Mouse (Mus musculus) CH12.LX (cell line): ENCODE data around the gene Nynrin. TPM values are rescaled to one million over a fixed set of nuclear protein-coding genes. Genes with fewer than 3 reads are reported as not detected.

Experiments
- DNase-seq: peaks from one replicate; pipeline ENCODE4 v3.0.0-alpha.2; 2013; ENCODE audit errors: extremely low read depth
- H3K27ac ChIP-seq: 2 replicates; pipeline ENCODE4 v1.5.1; 2012; ENCODE audit warnings: low read depth, mild to moderate bottlenecking, control low read depth, moderate library complexity; ENCODE audit not compliant: insufficient read depth
- H3K27me3 ChIP-seq: replicated peaks from 2 replicates; pipeline ENCODE3; 2012; ENCODE audit warnings: inconsistent platforms
- H3K36me3 ChIP-seq, 2 experiments: replicated peaks in 1 of 2; 2 replicates each; pipeline versions ENCODE3 to v1.6.1; 2012; ENCODE audit warnings: inconsistent platforms in 1 of 2, low read length in 1 of 2, mild to moderate bottlenecking in 1 of 2, mixed read lengths in 1 of 2, moderate library complexity in 1 of 2; ENCODE audit not compliant: control insufficient read depth in 1 of 2, insufficient read depth in 1 of 2
- H3K4me1 ChIP-seq, 2 experiments: 2 replicates each; pipeline ENCODE4 v1.6.1; 2012; ENCODE audit warnings: inconsistent platforms in 1 of 2, moderate library complexity in 1 of 2; ENCODE audit not compliant: insufficient read depth in 2 of 2, control insufficient read depth in 1 of 2
- H3K4me2 ChIP-seq: 2 replicates; pipeline ENCODE4 v1.6.1; 2012; ENCODE audit warnings: low read depth, mild to moderate bottlenecking, control low read depth; ENCODE audit not compliant: poor library complexity, insufficient read depth, severe bottlenecking
- H3K4me3 ChIP-seq, 3 experiments: fragments of 150-350 bp in 1 of 3; sonication (generic) in 1 of 3; replicated peaks in 1 of 3; 2 replicates each; pipeline versions ENCODE3 to v1.5.1; 2011 to 2012; ENCODE audit warnings: low read depth in 2 of 3, low read length in 2 of 3, mild to moderate bottlenecking in 2 of 3, moderate library complexity in 2 of 3, control low read depth in 1 of 3, improper control_type of control experiment in 1 of 3, inconsistent platforms in 1 of 3, mixed read lengths in 1 of 3; ENCODE audit not compliant: poor library complexity in 1 of 3
- H3K79me2 ChIP-seq: replicated peaks from 2 replicates; pipeline ENCODE4 v1.6.1; 2012; ENCODE audit warnings: mild to moderate bottlenecking, moderate library complexity; ENCODE audit not compliant: control insufficient read depth, poor library complexity, insufficient read depth, severe bottlenecking; ENCODE audit errors: extremely low read depth
- H3K9ac ChIP-seq: 2 replicates; pipeline ENCODE4 v1.6.1; 2012; ENCODE audit warnings: low read depth, mild to moderate bottlenecking, control low read depth, moderate library complexity; ENCODE audit not compliant: insufficient read depth
- H3K9me3 ChIP-seq: replicated peaks from 2 replicates; pipeline ENCODE3; 2012; ENCODE audit warnings: low read length, inconsistent platforms, mixed read lengths
- BHLHE40 ChIP-seq: IDR thresholded peaks from 2 replicates; pipeline ENCODE4 v1.6.1; 2011; ENCODE audit warnings: mild to moderate bottlenecking, low read depth, low read length, improper control_type of control experiment
- CHD1 ChIP-seq: IDR thresholded peaks from 2 replicates; pipeline ENCODE4 v1.6.1; 2012; ENCODE audit warnings: low read depth, low read length, improper control_type of control experiment, inconsistent platforms
- E2F4 ChIP-seq: IDR thresholded peaks from 2 replicates; pipeline ENCODE4 v1.6.1; 2011; ENCODE audit warnings: low read depth, low read length, improper control_type of control experiment; ENCODE audit not compliant: insufficient replicate concordance
- ELF1 ChIP-seq: IDR thresholded peaks from 2 replicates; pipeline ENCODE4 v1.6.1; 2014; ENCODE audit warnings: low read depth, mild to moderate bottlenecking, inconsistent platforms, low read length, improper control_type of control experiment
- ETS1 ChIP-seq: conservative IDR thresholded peaks from 2 replicates; pipeline ENCODE4 v1.6.1; 2012; ENCODE audit warnings: low read depth, mild to moderate bottlenecking, inconsistent platforms, low read length, improper control_type of control experiment, moderate library complexity
- GABPA ChIP-seq: IDR thresholded peaks from 2 replicates; pipeline ENCODE4 v1.6.1; 2012; ENCODE audit warnings: low read depth, low read length, improper control_type of control experiment, inconsistent platforms; ENCODE audit not compliant: insufficient replicate concordance
- HCFC1 ChIP-seq: IDR thresholded peaks from 2 replicates; pipeline ENCODE4 v1.6.1; 2012; ENCODE audit warnings: low read depth, mild to moderate bottlenecking, inconsistent platforms, low read length, improper control_type of control experiment
- IRF4 ChIP-seq: IDR thresholded peaks from 2 replicates; pipeline ENCODE4 v1.6.1; 2014; ENCODE audit warnings: low read depth, mild to moderate bottlenecking, inconsistent platforms, low read length, improper control_type of control experiment
- JUN ChIP-seq: IDR thresholded peaks from 2 replicates; pipeline ENCODE4 v1.6.1; 2011; ENCODE audit warnings: low read depth, mild to moderate bottlenecking, low read length, improper control_type of control experiment, moderate library complexity; ENCODE audit not compliant: insufficient read depth
- JUND ChIP-seq: conservative IDR thresholded peaks from 2 replicates; pipeline ENCODE4 v1.6.1; 2011; ENCODE audit warnings: low read depth, low read length, improper control_type of control experiment
- MEF2A ChIP-seq: IDR thresholded peaks from 2 replicates; pipeline ENCODE4 v1.6.1; 2014; ENCODE audit warnings: low read depth, mild to moderate bottlenecking, inconsistent platforms, low read length, improper control_type of control experiment, borderline replicate concordance
- MXI1 ChIP-seq: IDR thresholded peaks from 2 replicates; pipeline ENCODE4 v1.6.1; 2011; ENCODE audit warnings: mild to moderate bottlenecking, low read depth, low read length, improper control_type of control experiment
- MYC ChIP-seq: IDR thresholded peaks from 2 replicates; pipeline ENCODE4 v1.6.1; 2011; ENCODE audit warnings: low read depth, mild to moderate bottlenecking, improper control_type of control experiment, low read length
- NRF1 ChIP-seq: IDR thresholded peaks from 2 replicates; pipeline ENCODE4 v1.6.1; 2014; ENCODE audit warnings: low read depth, mild to moderate bottlenecking, inconsistent platforms, low read length, improper control_type of control experiment, moderate library complexity
- PAX5 ChIP-seq: IDR thresholded peaks from 2 replicates; pipeline ENCODE4 v1.6.1; 2012; ENCODE audit warnings: low read length, inconsistent platforms, mixed read lengths
- POLR2AphosphoS2 ChIP-seq: IDR thresholded peaks from 2 replicates; pipeline ENCODE4 v1.6.1; 2011; ENCODE audit warnings: low read depth, low read length, improper control_type of control experiment
- RCOR1 ChIP-seq: conservative IDR thresholded peaks from 2 replicates; pipeline ENCODE4 v1.6.1; 2012; ENCODE audit warnings: low read depth, mild to moderate bottlenecking, inconsistent platforms, low read length, improper control_type of control experiment
- SIN3A ChIP-seq: IDR thresholded peaks from 2 replicates; pipeline ENCODE4 v1.6.1; 2012; ENCODE audit warnings: low read length, improper control_type of control experiment, inconsistent platforms
- SMC3 ChIP-seq: IDR thresholded peaks from 2 replicates; pipeline ENCODE4 v1.6.1; 2011; ENCODE audit warnings: low read depth, low read length, improper control_type of control experiment
- TBP ChIP-seq: conservative IDR thresholded peaks from 2 replicates; pipeline ENCODE4 v1.6.1; 2011; ENCODE audit warnings: low read depth, low read length, improper control_type of control experiment
- TCF12 ChIP-seq: IDR thresholded peaks from 2 replicates; pipeline ENCODE4 v1.6.1; 2014; ENCODE audit warnings: low read depth, mild to moderate bottlenecking, inconsistent platforms, low read length, improper control_type of control experiment
- USF2 ChIP-seq: conservative IDR thresholded peaks from 2 replicates; pipeline ENCODE4 v1.6.1; 2011; ENCODE audit warnings: low read depth, low read length, improper control_type of control experiment
- ZC3H11A ChIP-seq: IDR thresholded peaks from 2 replicates; pipeline ENCODE4 v1.6.1; 2012; ENCODE audit warnings: low read depth, mild to moderate bottlenecking, inconsistent platforms, low read length, improper control_type of control experiment
- ZKSCAN1 ChIP-seq: IDR thresholded peaks from 2 replicates; pipeline ENCODE4 v1.6.1; 2012; ENCODE audit warnings: low read depth, inconsistent platforms, low read length, improper control_type of control experiment, borderline replicate concordance
- ZMIZ1 ChIP-seq: IDR thresholded peaks from 2 replicates; pipeline ENCODE4 v1.6.1; 2012; ENCODE audit warnings: low read depth, mild to moderate bottlenecking, inconsistent platforms, low read length, improper control_type of control experiment
- dilution Hi-C: fragments of 300-500 bp; cut with MboI; formaldehyde crosslinking; loops from 2 replicates; pipeline ENCODE4 v1.14.3; 2020; ENCODE audit warnings: low sequenced_read_pairs; ENCODE audit not compliant: extremely low pct_unique_long_range_greater_than_20kb, extremely low pct_ligation_motif_present
- in situ Hi-C: fragments of 300-500 bp; cut with MboI; formaldehyde crosslinking; loops from 3 replicates; pipeline ENCODE4 v1.14.3; 2019; ENCODE audit warnings: low sequenced_read_pairs, low pct_ligation_motif_present, low pct_unique_long_range_greater_than_20kb, mixed read lengths
- polyA plus RNA-seq: library from polyadenylated mRNA; unstranded; fragments of >175 nt; gene quantifications from 2 replicates; pipeline ENCODE4 v1.2.1, GENCODE M21; 2012; ENCODE audit warnings: low read depth; ENCODE audit not compliant: insufficient read length
- total RNA-seq, 2 experiments: library from RNA; depleted of rRNA; stranded (reverse); fragments of 300-350 nt in 1 of 2; fragments of >200 nt in 1 of 2; gene quantifications; 2 replicates each; pipeline ENCODE4 v1.2.3; 2012 to 2014

Gene Nynrin
- total and polyA plus RNA-seq, 3 experiments = under 0.01 to 0.10 TPM; not detected in 1

DNA sequence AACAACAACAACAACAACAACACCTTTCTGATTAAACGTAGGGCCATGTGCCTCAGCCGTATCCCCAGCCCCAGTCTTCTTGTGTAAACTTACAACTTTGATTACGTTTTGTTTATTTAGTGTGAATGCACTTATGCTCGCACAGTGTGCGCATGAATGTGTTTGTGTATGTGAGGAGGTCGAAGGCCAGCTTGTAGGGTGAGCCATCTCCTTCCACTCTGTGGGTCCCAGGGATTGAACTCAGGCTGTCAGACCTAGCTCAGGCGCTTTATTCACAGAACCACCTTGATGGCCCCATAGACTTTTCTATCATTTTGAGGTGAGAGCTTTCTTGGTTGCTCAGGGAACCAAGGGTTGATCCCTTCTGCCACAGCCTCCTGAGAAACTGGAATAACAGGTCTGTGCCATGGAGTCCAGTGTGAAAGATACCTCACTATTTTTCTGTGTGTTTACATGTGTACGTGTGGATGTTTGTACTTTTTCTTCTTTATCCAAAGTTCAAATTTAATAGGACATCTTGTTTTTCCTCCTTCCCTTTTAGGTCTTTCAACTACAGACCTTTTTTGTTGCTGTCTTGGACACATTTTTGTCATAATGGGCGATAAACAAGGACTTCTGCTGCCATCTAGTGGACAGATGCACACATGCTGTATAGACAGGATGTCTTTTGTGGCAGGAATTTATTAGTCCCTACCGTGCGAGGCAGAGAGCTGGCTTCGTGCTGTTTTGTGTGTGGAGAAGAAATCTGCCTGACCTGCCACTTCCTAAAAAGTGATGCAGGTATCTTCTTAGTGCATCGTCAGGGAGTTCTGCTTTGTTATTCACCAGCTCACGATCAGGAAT lies 64.7 kb downstream of the Nynrin start (continued):
- TF ChIP-seq SMC3 (peak; percentile 98), BHLHE40 (no peak), SIN3A (0 out of 2 replicates have a peak, but pooled peaks have one; percentile 39), MYC (0 out of 2 replicates have a peak, but pooled peaks have one; percentile 58), MXI1 (no peak), GABPA (no peak), USF2 (no peak), ZMIZ1 (no peak), ZC3H11A (peak; percentile 82), ETS1 (no peak), PAX5 (no peak)

DNA sequence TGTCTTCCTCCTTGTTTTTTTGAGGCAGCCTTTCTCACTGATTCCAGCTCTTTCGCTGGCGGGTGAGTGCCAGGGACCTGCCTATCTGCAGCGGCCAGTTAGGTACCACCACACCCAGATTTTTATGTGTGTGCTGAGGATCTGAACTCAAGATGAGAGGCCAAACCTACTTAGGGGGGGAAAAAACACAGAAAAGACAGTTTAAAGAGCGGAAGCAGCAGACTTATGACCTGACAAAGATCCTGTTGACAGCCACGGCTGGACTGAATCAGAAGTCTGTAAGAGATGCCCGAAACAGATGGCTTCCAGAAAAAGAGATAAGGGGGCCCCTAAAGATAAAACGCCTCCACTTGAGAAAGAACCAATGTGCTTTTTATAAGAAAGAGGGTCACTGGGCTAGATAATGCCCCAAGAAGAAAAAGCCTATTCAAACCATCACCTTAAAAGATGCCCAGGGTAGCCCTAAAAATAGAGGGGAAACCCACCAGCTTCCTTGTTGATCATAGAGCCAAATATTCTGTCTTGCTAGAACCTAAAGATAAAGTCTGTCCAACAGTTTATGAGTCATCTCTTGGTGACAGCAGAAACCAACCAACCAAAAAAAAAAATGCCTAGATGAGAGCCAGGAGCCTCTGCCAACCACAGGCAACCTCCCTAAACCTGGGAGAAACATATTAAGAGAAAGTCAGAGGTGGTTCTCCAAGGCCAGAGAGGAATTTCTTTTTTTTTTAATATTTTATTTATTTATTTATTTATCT lies 68.8 kb downstream of the Nynrin start:
- TF ChIP-seq HCFC1 (no peak), MEF2A (no peak), TCF12 (no peak), JUN (no peak), ELF1 (no peak), POLR2AphosphoS2 (no peak), IRF4 (no peak), ETS1 (no peak), ZC3H11A (no peak), NRF1 (no peak), USF2 (no peak), RCOR1 (no peak), TBP (no peak), JUND (no peak), CHD1 (no peak), ZKSCAN1 (no peak), E2F4 (no peak)
- Histone ChIP-seq H3K4me3 (no peak overlapping the region), H3K9me3 (no peaks in the 10 kb centered on the region), H3K36me3 (no peaks in the 10 kb centered on the region), H3K27ac (no peak overlapping the region), H3K79me2 (no peaks in the 10 kb centered on the region), H3K27me3 (no peaks in the 10 kb centered on the region), H3K4me1 (peaks cover 0 to 3% of the 10 kb centered on the region in 2 experiments; a peak in 2 of 4 replicates), H3K4me2 (no peak overlapping the region), H3K9ac (no peak overlapping the region)
- in situ Hi-C loops (no loop called here), dilution Hi-C loops (no loop called here)
- no peak for DNase-seq

Other genes starting within 250 kb of the Nynrin start
Only the 20 nearest of the 30 such genes appear.
- gene Gmpr2, start 182.1 kb upstream of the Nynrin start, total RNA-seq (2012; rRNA removed) = 34.3 and 37.3 TPM in 2 replicates
- gene Gmpr2, start 182.1 kb upstream of the Nynrin start, total RNA-seq (2014; rRNA removed) = 51.3 and 54.9 TPM in 2 replicates
- 34.7 and 44.3 TPM in 2 replicates for gene Gmpr2, start 182.1 kb upstream of the Nynrin start, polyA plus RNA-seq
- gene Nedd8, start 181.9 kb upstream of the Nynrin start, total RNA-seq (2012; rRNA removed) = 378 and 515 TPM in 2 replicates
- 272 and 276 TPM in 2 replicates for gene Nedd8, start 181.9 kb upstream of the Nynrin start, total RNA-seq (2014; rRNA removed)
- gene Nedd8, start 181.9 kb upstream of the Nynrin start, polyA plus RNA-seq = 513 and 653 TPM in 2 replicates
- 25.2 and 29.1 TPM in 2 replicates for gene Tinf2, start 172.2 kb upstream of the Nynrin start, total RNA-seq (2012; rRNA removed)
- gene Tinf2, start 172.2 kb upstream of the Nynrin start, total RNA-seq (2014; rRNA removed) = 21.4 and 23.3 TPM in 2 replicates
- gene Tinf2, start 172.2 kb upstream of the Nynrin start, polyA plus RNA-seq = 31.1 and 33.2 TPM in 2 replicates
- not detected in 2 replicates for gene Tgm1, start 140.1 kb upstream of the Nynrin start, total RNA-seq (2012; rRNA removed)
- gene Tgm1, start 140.1 kb upstream of the Nynrin start, total RNA-seq (2014; rRNA removed) = 0.07 TPM in 1 of 2 replicates, not detected in the other
- gene Tgm1, start 140.1 kb upstream of the Nynrin start, polyA plus RNA-seq = 0.14 and 0.16 TPM in 2 replicates
- 19.1 and 21.9 TPM in 2 replicates for gene Rabggta, start 131.7 kb upstream of the Nynrin start, total RNA-seq (2012; rRNA removed)
- 12.0 and 16.2 TPM in 2 replicates for gene Rabggta, start 131.7 kb upstream of the Nynrin start, total RNA-seq (2014; rRNA removed)
- gene Rabggta, start 131.7 kb upstream of the Nynrin start, polyA plus RNA-seq = 12.8 and 13.9 TPM in 2 replicates
- gene Dhrs1, start 108.3 kb upstream of the Nynrin start, total RNA-seq (2012; rRNA removed) = 23.6 and 33.2 TPM in 2 replicates
- 22.1 and 26.1 TPM in 2 replicates for gene Dhrs1, start 108.3 kb upstream of the Nynrin start, total RNA-seq (2014; rRNA removed)
- 21.1 and 34.1 TPM in 2 replicates for gene Dhrs1, start 108.3 kb upstream of the Nynrin start, polyA plus RNA-seq
- gene Nop9, start 108.3 kb upstream of the Nynrin start, total RNA-seq (2012; rRNA removed) = 38.5 and 45.7 TPM in 2 replicates
- 85.3 and 92.1 TPM in 2 replicates for gene Nop9, start 108.3 kb upstream of the Nynrin start, total RNA-seq (2014; rRNA removed)
- gene Nop9, start 108.3 kb upstream of the Nynrin start, polyA plus RNA-seq = 76.9 and 89.1 TPM in 2 replicates
- gene Cideb, start 95.6 kb upstream of the Nynrin start, total RNA-seq (2012; rRNA removed) = 2.3 and 2.6 TPM in 2 replicates
- not detected in 2 replicates for gene Cideb, start 95.6 kb upstream of the Nynrin start, total RNA-seq (2014; rRNA removed)
- gene Cideb, start 95.6 kb upstream of the Nynrin start, polyA plus RNA-seq = 0.49 and 0.61 TPM in 2 replicates
- 0.04 and 0.13 TPM in 2 replicates for gene Ltb4r2, start 92.6 kb upstream of the Nynrin start, total RNA-seq (2012; rRNA removed)
- 0.05 TPM in 1 of 2 replicates, not detected in the other for gene Ltb4r2, start 92.6 kb upstream of the Nynrin start, total RNA-seq (2014; rRNA removed)
- not detected in 2 replicates for gene Ltb4r2, start 92.6 kb upstream of the Nynrin start, polyA plus RNA-seq
- gene Ltb4r1, start 88.0 kb upstream of the Nynrin start, total RNA-seq (2012; rRNA removed) = 0.13 TPM in 1 of 2 replicates, not detected in the other
- 0.16 and 0.21 TPM in 2 replicates for gene Ltb4r1, start 88.0 kb upstream of the Nynrin start, total RNA-seq (2014; rRNA removed)
- gene Ltb4r1, start 88.0 kb upstream of the Nynrin start, polyA plus RNA-seq = 0.33 TPM in 1 of 2 replicates, not detected in the other
- not detected in 2 replicates for gene Adcy4, start 69.9 kb upstream of the Nynrin start, total RNA-seq (2012; rRNA removed)
- not detected in 2 replicates for gene Adcy4, start 69.9 kb upstream of the Nynrin start, total RNA-seq (2014; rRNA removed)
- gene Adcy4, start 69.9 kb upstream of the Nynrin start, polyA plus RNA-seq = not detected in 2 replicates
- 1.0 and 2.0 TPM in 2 replicates for gene Ripk3, start 65.1 kb upstream of the Nynrin start, total RNA-seq (2012; rRNA removed)
- gene Ripk3, start 65.1 kb upstream of the Nynrin start, total RNA-seq (2014; rRNA removed) = 0.15 and 0.80 TPM in 2 replicates
- 1.00 TPM in 1 of 2 replicates, not detected in the other for gene Ripk3, start 65.1 kb upstream of the Nynrin start, polyA plus RNA-seq
- gene Nfatc4, start 30.9 kb upstream of the Nynrin start, total RNA-seq (2012; rRNA removed) = not detected in 2 replicates
- gene Nfatc4, start 30.9 kb upstream of the Nynrin start, total RNA-seq (2014; rRNA removed) = not detected in 2 replicates
- not detected in 2 replicates for gene Nfatc4, start 30.9 kb upstream of the Nynrin start, polyA plus RNA-seq
- 0.08 and 0.17 TPM in 2 replicates for gene Cbln3, start 30.4 kb downstream of the Nynrin start, total RNA-seq (2012; rRNA removed)
- 0.14 and 0.26 TPM in 2 replicates for gene Cbln3, start 30.4 kb downstream of the Nynrin start, total RNA-seq (2014; rRNA removed)
- gene Cbln3, start 30.4 kb downstream of the Nynrin start, polyA plus RNA-seq = 0.14 and 0.24 TPM in 2 replicates
- gene Khnyn, start 30.9 kb downstream of the Nynrin start, total RNA-seq (2012; rRNA removed) = 32.8 and 50.6 TPM in 2 replicates
- gene Khnyn, start 30.9 kb downstream of the Nynrin start, total RNA-seq (2014; rRNA removed) = 31.1 and 35.8 TPM in 2 replicates
- 29.8 and 31.8 TPM in 2 replicates for gene Khnyn, start 30.9 kb downstream of the Nynrin start, polyA plus RNA-seq
- gene Sdr39u1, start 46.3 kb downstream of the Nynrin start, total RNA-seq (2012; rRNA removed) = 66.7 and 77.6 TPM in 2 replicates
- gene Sdr39u1, start 46.3 kb downstream of the Nynrin start, total RNA-seq (2014; rRNA removed) = 61.4 and 66.0 TPM in 2 replicates
- gene Sdr39u1, start 46.3 kb downstream of the Nynrin start, polyA plus RNA-seq = 73.2 and 90.8 TPM in 2 replicates
- not detected in 2 replicates for gene Cma1, start 90.7 kb downstream of the Nynrin start, total RNA-seq (2012; rRNA removed)
- not detected in 2 replicates for gene Cma1, start 90.7 kb downstream of the Nynrin start, total RNA-seq (2014; rRNA removed)
- gene Cma1, start 90.7 kb downstream of the Nynrin start, polyA plus RNA-seq = not detected in 2 replicates
- not detected in 2 replicates for gene Cma2, start 97.0 kb downstream of the Nynrin start, total RNA-seq (2012; rRNA removed)
- not detected in 2 replicates for gene Cma2, start 97.0 kb downstream of the Nynrin start, total RNA-seq (2014; rRNA removed)
- not detected in 2 replicates for gene Cma2, start 97.0 kb downstream of the Nynrin start, polyA plus RNA-seq
- gene Mcpt1, start 164.0 kb downstream of the Nynrin start, total RNA-seq (2012; rRNA removed) = 0.17 TPM in 1 of 2 replicates, not detected in the other
- gene Mcpt1, start 164.0 kb downstream of the Nynrin start, total RNA-seq (2014; rRNA removed) = 0.66 and 1.0 TPM in 2 replicates
- gene Mcpt1, start 164.0 kb downstream of the Nynrin start, polyA plus RNA-seq = 0.39 and 0.41 TPM in 2 replicates
- gene Mcpt9, start 176.5 kb downstream of the Nynrin start, total RNA-seq (2012; rRNA removed) = 0.17 and 0.25 TPM in 2 replicates
- gene Mcpt9, start 176.5 kb downstream of the Nynrin start, total RNA-seq (2014; rRNA removed) = 0.22 and 0.28 TPM in 2 replicates
- gene Mcpt9, start 176.5 kb downstream of the Nynrin start, polyA plus RNA-seq = 0.29 TPM in 1 of 2 replicates, not detected in the other